12 mouse cellular contexts compared by ENCODE assay signal in genomic region chr16:96272929-96273619, GRCm38 (mm10). TPM values are rescaled to one million over a fixed set of nuclear protein-coding genes. Genes with fewer than 3 reads are reported as not detected.
DNase-seq lines count a peak whose midpoint lies in the region; ATAC-seq and TF ChIP-seq lines count a peak whose summit lies in the region.
"Had no signal": no experiment of that assay in that cellular context is flagged by ENCODE, and none has a peak within 500 bp of the region (broad histone marks: within the 10 kb centered on the region; RNA-seq: fewer than 3 reads in every experiment).

No protein-coding gene starts in this region.

- H3K4me1 ChIP-seq in forebrain, embryonic 10.5 days, result no peaks in the 10 kb centered on the region; the same call in none of the 2 replicates
- 0 out of 2 replicates have a peak, but pooled peaks cover 2% of the 10 kb centered on the region for H3K4me1 ChIP-seq in neural tube, embryonic 15.5 days

- peaks cover 18% of the 10 kb centered on the region; the same call in 1 of the 2 replicates for H3K27me3 ChIP-seq in forebrain, embryonic 10.5 days (ENCODE audit: poor library complexity, severe bottlenecking)
- H3K27me3 ChIP-seq in neural tube, embryonic 15.5 days (replicated peaks), result no peaks in the 10 kb centered on the region

- no peak overlapping the region for H3K9ac ChIP-seq in neural tube, embryonic 15.5 days (replicated peaks)
- H3K9ac ChIP-seq: lung, embryonic 14.5 days had no signal

- H3K27ac ChIP-seq in left cerebral cortex, adult 2 months, result peak overlapping the region; percentile 29
- no peak overlapping the region for H3K27ac ChIP-seq in forebrain, embryonic 10.5 days
- no peak overlapping the region for H3K27ac ChIP-seq in neural tube, embryonic 15.5 days (replicated peaks)

- H3K36me3 ChIP-seq in forebrain, embryonic 10.5 days (replicated peaks), result no peaks in the 10 kb centered on the region
- H3K36me3 ChIP-seq in neural tube, embryonic 15.5 days, result no peaks in the 10 kb centered on the region

- intact Hi-C loops in left cerebral cortex, adult 2 months (cut with DNase I), result no loop called here

- H3K4me3 ChIP-seq in left cerebral cortex, adult 2 months, result peak overlapping the region; percentile 4
- H3K4me3 ChIP-seq in forebrain, embryonic 10.5 days, result no peak overlapping the region
- no peak overlapping the region for H3K4me3 ChIP-seq in neural tube, embryonic 15.5 days (replicated peaks)
- H3K4me3 ChIP-seq: myocyte had no signal

- WGBS in forebrain, embryonic 10.5 days, result 75% methylated on average over 14 of the region's 14 CpGs
- WGBS in neural tube, embryonic 15.5 days, result 58% methylated on average over 14 of the region's 14 CpGs

- no peak for ATAC-seq in neural tube, embryonic 15.5 days (ENCODE audit: low FRiP score)

- no peak for TF ChIP-seq CTCF in left cerebral cortex, adult 2 months (IDR thresholded peaks at IDR 0.05)

- no peaks in the 10 kb centered on the region for H3K9me3 ChIP-seq in forebrain, embryonic 10.5 days
- no peaks in the 10 kb centered on the region for H3K9me3 ChIP-seq in neural tube, embryonic 15.5 days (replicated peaks)

- peak; percentile 4 for DNase-seq in adrenal gland, adult 2 months
- DNase-seq in adrenal gland, adult 8-10 months, result no peak
- no peak for DNase-seq in left cerebral cortex, adult 2 months (ENCODE audit: extremely low spot score in 1 of 2, low spot score in 2 of 2)
- DNase-seq in left cerebral cortex, adult 18-20 months (ENCODE audit: low spot score in 2 of 2), result no peak
- DNase-seq in c-Kit-positive CD71-negative TER-119-negative erythroid progenitor cells, embryonic 14.5 days (ENCODE audit: low read depth), result peak; percentile 33
- DNase-seq in telencephalon, adult 2 months (ENCODE audit: low read depth, low spot score), result peak; percentile 51
- no peak for DNase-seq in forebrain, embryonic 10.5 days (ENCODE audit: extremely low spot score, low spot score)
- DNase-seq: lung, embryonic 14.5 days; right cerebral cortex, postnatal 25 days had no signal

- no peak overlapping the region for H3K4me2 ChIP-seq in neural tube, embryonic 15.5 days
- H3K4me2 ChIP-seq: lung, embryonic 14.5 days had no signal

RNA-seq across cellular contexts. Expression of gene B3galt5, which starts 37.5 kb away (rescaled TPM):
- total RNA-seq in adrenal gland, adult 2 months (2021), result under 1 TPM; 0.14 to 0.45 TPM
- polyA plus RNA-seq in adrenal gland, adult 2 months (2012; rRNA removed), result 0.03 and 0.04 TPM in 2 replicates
- total RNA-seq in adrenal gland, adult 8-10 months (2022), result under 1 TPM; 0.40 to 0.55 (median 0.51) TPM
- total RNA-seq in left cerebral cortex, adult 2 months (2021), result 10 to 100 TPM; 17.2 to 20.5 TPM
- total RNA-seq in left cerebral cortex, adult 18-20 months (2021), result 10 to 100 TPM; 19.7 to 23.3 TPM
- 0.10 and 0.11 TPM in 2 replicates for polyA plus RNA-seq in forebrain, embryonic 10.5 days (2016; fragmentation: Nextera tagmentation; extraction: Ambion mirVana)
- 6.2 and 6.6 TPM in 2 replicates for polyA plus RNA-seq in neural tube, embryonic 15.5 days (2015; fragmentation: Nextera tagmentation; extraction: Ambion mirVana)
- total RNA-seq: heart, postnatal 25 days had no signal

Comparison
In these comparisons a context has a peak if more than half of its experiments do, and no peak if none do; other contexts are left out.
1. DNase-seq: peak in adrenal gland, adult 2 months (single experiment), c-Kit-positive CD71-negative TER-119-negative erythroid progenitor cells, embryonic 14.5 days (single experiment) and telencephalon, adult 2 months (single experiment); none in adrenal gland, adult 8-10 months (single experiment), left cerebral cortex, adult 2 months (0 of 2), left cerebral cortex, adult 18-20 months (0 of 2) and forebrain, embryonic 10.5 days (single experiment).
2. RNA of gene B3galt5, which starts 37.5 kb away (total RNA-seq): 19.7 to 23.3 TPM in left cerebral cortex, adult 18-20 months and 17.2 to 20.5 TPM in left cerebral cortex, adult 2 months; 0.40 to 0.55 TPM in adrenal gland, adult 8-10 months and 0.14 to 0.45 TPM in adrenal gland, adult 2 months; every median in the first group is over 10 times any median in the second.